In genomic region chrX:121753010-121753409, GRCm38 (mm10) we compare ENCODE assay signal across 26 mouse cellular contexts.
A peak's percentile ranks its signal among the peaks of the same experiment; 100 is the strongest.
DNase-seq lines count a peak whose midpoint lies in the region; ATAC-seq and TF ChIP-seq lines count a peak whose summit lies in the region.
"Had no signal": no experiment of that assay in that cellular context is flagged by ENCODE, and none has a peak within 500 bp of the region (broad histone marks: within the 10 kb centered on the region; RNA-seq: fewer than 3 reads in every experiment).

No protein-coding gene starts in this region.

- H3K9ac ChIP-seq in midbrain, embryonic 14.5 days (replicated peaks; ENCODE audit: low read length): no peak overlapping the region
- H3K9ac ChIP-seq in midbrain, embryonic 15.5 days: no peak overlapping the region
- H3K9ac ChIP-seq in MEL (ENCODE audit: control insufficient read depth, low read depth, low read length, poor library complexity, severe bottlenecking): no peak overlapping the region
- H3K9ac ChIP-seq: forebrain, postnatal 0 days; heart, embryonic 12.5 days; heart, embryonic 15.5 days; hindbrain, embryonic 13.5 days had no signal

- H3K27me3 ChIP-seq in midbrain, embryonic 14.5 days (ENCODE audit: control insufficient read depth, insufficient read depth, low read length): no peaks in the 10 kb centered on the region
- no peaks in the 10 kb centered on the region for H3K27me3 ChIP-seq in midbrain, embryonic 15.5 days (replicated peaks)
- H3K27me3 ChIP-seq in MEL (ENCODE audit: control insufficient read depth in 1 of 2, insufficient read depth in 2 of 2, low read length in 2 of 2): no peaks in the 10 kb centered on the region
- H3K27me3 ChIP-seq: heart, embryonic 12.5 days; heart, embryonic 15.5 days; hindbrain, embryonic 13.5 days had no signal

- ATAC-seq in midbrain, embryonic 14.5 days (ENCODE audit: low FRiP score, low TSS enrichment): no peak
- no peak for ATAC-seq in midbrain, embryonic 15.5 days (replicated peaks)
- ATAC-seq: activated CD4-positive, CD25-positive, alpha-beta regulatory T cell, adult 4 months; forebrain, embryonic 14.5 days; forebrain, postnatal 0 days; intestine, postnatal 0 days had no signal

- peak; percentile 95 to 96 for TF ChIP-seq EP300 in MEL (IDR thresholded peaks at IDR 0.05; ENCODE audit: low read depth in 1 of 2, low read length in 2 of 2)

- H3K4me2 ChIP-seq in midbrain, embryonic 14.5 days (ENCODE audit: low read length): no peak overlapping the region
- no peak overlapping the region for H3K4me2 ChIP-seq in midbrain, embryonic 15.5 days
- H3K4me2 ChIP-seq: heart, embryonic 12.5 days; heart, embryonic 15.5 days; hindbrain, embryonic 13.5 days had no signal

- no peaks in the 10 kb centered on the region for H3K4me1 ChIP-seq in midbrain, embryonic 14.5 days (ENCODE audit: control insufficient read depth, insufficient read depth, low read length)
- H3K4me1 ChIP-seq in midbrain, embryonic 15.5 days: no peaks in the 10 kb centered on the region
- H3K4me1 ChIP-seq in MEL (ENCODE audit: control insufficient read depth in 1 of 2, insufficient read depth in 2 of 2, low read length in 2 of 2): peaks cover 0 to 3% of the 10 kb centered on the region in 2 experiments; a peak in 1 of 4 replicates
- H3K4me1 ChIP-seq: forebrain, embryonic 10.5 days; heart, embryonic 12.5 days; heart, embryonic 15.5 days; hindbrain, embryonic 10.5 days; hindbrain, embryonic 13.5 days had no signal

- DNase-seq in midbrain, embryonic 14.5 days: peak; percentile 1
- DNase-seq in MEL (ENCODE audit: low read depth, low spot score) (peak; percentile 91), MN1 (ENCODE audit: low spot score) (peak; percentile 9)
- DNase-seq in embryo, embryonic 10 days (ENCODE audit: low spot score): no peak
- DNase-seq in cerebellum, adult 9-11 months: no peak
- DNase-seq: adrenal gland, adult 8-10 months; adrenal gland, postnatal 25 days; cerebellum, adult 11 months; cerebellum, adult 2 months; cerebellum, postnatal 10 days; cerebellum, postnatal 36 days; forebrain, postnatal 0 days; gastrocnemius, adult 2 months; gastrocnemius, postnatal 14 days; heart, adult 11 months; heart, postnatal 10 days; heart, postnatal 36 days had no signal

- no peaks in the 10 kb centered on the region for H3K9me3 ChIP-seq in midbrain, embryonic 14.5 days (ENCODE audit: control insufficient read depth, low read length)
- no peaks in the 10 kb centered on the region for H3K9me3 ChIP-seq in midbrain, embryonic 15.5 days
- no peaks in the 10 kb centered on the region for H3K9me3 ChIP-seq in MEL (replicated peaks; ENCODE audit: insufficient read depth, low read length)
- H3K9me3 ChIP-seq: forebrain, embryonic 10.5 days; heart, embryonic 15.5 days; hindbrain, embryonic 10.5 days; hindbrain, embryonic 13.5 days had no signal

- TF ChIP-seq POLR2A in MEL (IDR thresholded peaks at IDR 0.05; ENCODE audit: control insufficient read depth in 1 of 2, insufficient read depth in 1 of 2, low read depth in 1 of 2, low read length in 2 of 2, poor library complexity in 1 of 2): no peak

- H3K36me3 ChIP-seq in midbrain, embryonic 14.5 days (ENCODE audit: control insufficient read depth, insufficient read depth, low read length): no peaks in the 10 kb centered on the region
- no peaks in the 10 kb centered on the region for H3K36me3 ChIP-seq in midbrain, embryonic 15.5 days (replicated peaks)
- H3K36me3 ChIP-seq in MEL (ENCODE audit: control insufficient read depth in 1 of 2, insufficient read depth in 2 of 2, low read length in 2 of 2): no peaks in the 10 kb centered on the region
- H3K36me3 ChIP-seq: forebrain, embryonic 10.5 days; heart, embryonic 12.5 days; heart, embryonic 15.5 days; hindbrain, embryonic 10.5 days; hindbrain, embryonic 13.5 days had no signal

- H3K4me3 ChIP-seq in midbrain, embryonic 14.5 days (replicated peaks; ENCODE audit: low read depth, low read length): no peak overlapping the region
- H3K4me3 ChIP-seq in midbrain, embryonic 15.5 days: no peak overlapping the region
- H3K4me3 ChIP-seq in MEL (ENCODE audit: control insufficient read depth in 1 of 2, insufficient read depth in 1 of 2, low read depth in 2 of 2, low read length in 2 of 2): no peak overlapping the region
- H3K4me3 ChIP-seq: forebrain, embryonic 10.5 days; gastrocnemius, adult 2 months; heart, embryonic 12.5 days; heart, embryonic 15.5 days; hindbrain, embryonic 10.5 days; hindbrain, embryonic 13.5 days had no signal

- no peak for TF ChIP-seq CTCF in MEL (IDR thresholded peaks at IDR 0.05 in 2 of 3, conservative IDR thresholded peaks at IDR 0.05 in 1 of 3; ENCODE audit: control insufficient read depth in 1 of 3, insufficient read depth in 1 of 3, low read depth in 2 of 3, low read length in 3 of 3, poor library complexity in 1 of 3, severe bottlenecking in 1 of 3)

- H3K27ac ChIP-seq in midbrain, embryonic 14.5 days (replicated peaks; ENCODE audit: low read depth, low read length): no peak overlapping the region
- H3K27ac ChIP-seq in midbrain, embryonic 15.5 days: no peak overlapping the region
- H3K27ac ChIP-seq in MEL (ENCODE audit: control insufficient read depth, low read depth, low read length): no peak overlapping the region
- H3K27ac ChIP-seq: forebrain, embryonic 10.5 days; gastrocnemius, adult 2 months; heart, embryonic 15.5 days; hindbrain, embryonic 10.5 days; hindbrain, embryonic 13.5 days had no signal

- H3K79me2 ChIP-seq in MEL (ENCODE audit: control insufficient read depth, insufficient read depth, low read length, poor library complexity): no peaks in the 10 kb centered on the region

- TF ChIP-seq RAD21 in MEL (IDR thresholded peaks at IDR 0.05; ENCODE audit: low read depth, low read length): no peak; the same call in 1 of the 2 replicates

TF ChIP-seq in MEL, 35 proteins besides CTCF, POLR2A, EP300 and RAD21:
- TF ChIP-seq MAX (IDR thresholded peaks at IDR 0.05; ENCODE audit: low read length) (peak; percentile 70; the same call in 1 of the 2 replicates), MYB (IDR thresholded peaks at IDR 0.05; ENCODE audit: low read depth, low read length) (peak; percentile 81), TBP (IDR thresholded peaks at IDR 0.05; ENCODE audit: low read depth, low read length) (no peak), MXI1 (IDR thresholded peaks at IDR 0.05; ENCODE audit: low read depth, low read length) (peak; percentile 39; the same call in 1 of the 2 replicates), NRF1 (IDR thresholded peaks at IDR 0.05; ENCODE audit: insufficient read depth, low read depth, low read length, poor library complexity, severe bottlenecking) (no peak), USF2 (IDR thresholded peaks at IDR 0.05; ENCODE audit: borderline replicate concordance in 1 of 2, insufficient read depth in 1 of 2, low read depth in 1 of 2, low read length in 2 of 2) (no peak), ETS1 (IDR thresholded peaks at IDR 0.05; ENCODE audit: low read depth, low read length) (peak; percentile 90), TCF12 (IDR thresholded peaks at IDR 0.05; ENCODE audit: low read depth, low read length) (peak; percentile 94), BHLHE40 (IDR thresholded peaks at IDR 0.05; ENCODE audit: borderline replicate concordance, low read depth, low read length) (peak; percentile 58; the same call in 1 of the 2 replicates), GABPA (IDR thresholded peaks at IDR 0.05; ENCODE audit: low read depth, low read length) (no peak), ZKSCAN1 (IDR thresholded peaks at IDR 0.05; ENCODE audit: low read depth, low read length) (no peak), SMC3 (IDR thresholded peaks at IDR 0.05; ENCODE audit: low read depth, low read length) (0 out of 2 replicates have a peak, but pooled peaks have one; percentile 8), RCOR1 (IDR thresholded peaks at IDR 0.05; ENCODE audit: low read depth, low read length) (peak; percentile 99), ELF1 (IDR thresholded peaks at IDR 0.05; ENCODE audit: low read depth, low read length) (0 out of 2 replicates have a peak, but pooled peaks have one; percentile 41), USF1 (IDR thresholded peaks at IDR 0.05; ENCODE audit: low read depth, low read length) (peak; percentile 55; the same call in 1 of the 2 replicates), POLR2AphosphoS5 (IDR thresholded peaks at IDR 0.05; ENCODE audit: borderline replicate concordance, low read depth, low read length) (no peak), MAFK (IDR thresholded peaks at IDR 0.05; ENCODE audit: borderline replicate concordance, low read depth, low read length) (peak; percentile 80), CHD2 (IDR thresholded peaks at IDR 0.05; ENCODE audit: low read length) (no peak), HCFC1 (IDR thresholded peaks at IDR 0.05; ENCODE audit: low read depth, low read length) (no peak), MYC (IDR thresholded peaks at IDR 0.05; ENCODE audit: low read depth, low read length) (peak; percentile 66; the same call in 1 of the 2 replicates), E2F4 (IDR thresholded peaks at IDR 0.05; ENCODE audit: borderline replicate concordance, low read depth, low read length) (no peak), TAL1 (IDR thresholded peaks at IDR 0.05; ENCODE audit: low read length) (peak; percentile 43; the same call in 1 of the 2 replicates), UBTF (IDR thresholded peaks at IDR 0.05; ENCODE audit: borderline replicate concordance, insufficient read depth, low read depth, low read length) (no peak), ZMIZ1 (IDR thresholded peaks at IDR 0.05; ENCODE audit: low read depth, low read length) (no peak), SIN3A (IDR thresholded peaks at IDR 0.05; ENCODE audit: low read length) (no peak), ZC3H11A (IDR thresholded peaks at IDR 0.05; ENCODE audit: low read depth, low read length) (peak; percentile 8; the same call in 1 of the 2 replicates), MAZ (IDR thresholded peaks at IDR 0.05; ENCODE audit: low read depth, low read length) (no peak), ZNF384 (IDR thresholded peaks at IDR 0.05; ENCODE audit: low read depth, low read length) (peak; percentile 86), GATA1 (IDR thresholded peaks at IDR 0.05; ENCODE audit: low read depth, low read length) (peak; percentile 87), JUND (IDR thresholded peaks at IDR 0.05; ENCODE audit: low read depth, low read length) (no peak), MEF2A (IDR thresholded peaks at IDR 0.05; ENCODE audit: extremely low read depth, insufficient replicate concordance, low read depth, low read length, poor library complexity, severe bottlenecking) (peak; percentile 49; the same call in 1 of the 2 replicates), KAT2A (conservative IDR thresholded peaks at IDR 0.05; ENCODE audit: low read depth, low read length) (peak; percentile 40; the same call in 1 of the 2 replicates), CHD1 (IDR thresholded peaks at IDR 0.05; ENCODE audit: low read depth, low read length) (no peak), NELFE (IDR thresholded peaks at IDR 0.05; ENCODE audit: low read depth, low read length) (no peak), POLR2AphosphoS2 (IDR thresholded peaks at IDR 0.05; ENCODE audit: low read length) (no peak)

Comparison
In these comparisons a context has a peak if more than half of its experiments do, and no peak if none do; other contexts are left out.
1. DNase-seq: peak in midbrain, embryonic 14.5 days (single experiment), MEL (single experiment) and MN1 (single experiment); none in embryo, embryonic 10 days (single experiment) and cerebellum, adult 9-11 months (single experiment).